Mouse (Mus musculus): Measurements from ENCODE around the gene Srgap3. TPM values are rescaled to one million over a fixed set of nuclear protein-coding genes. Genes with fewer than 3 reads are reported as not detected.
"Not testable (repeated sequence)": the region's sequence is repeated elsewhere in the genome, so short reads cannot be mapped to it uniquely, and the experiment has no call there.

Gene Srgap3
- polyA plus RNA-seq, 1 experiment from 2014 or later: 1.0 TPM

DNA sequence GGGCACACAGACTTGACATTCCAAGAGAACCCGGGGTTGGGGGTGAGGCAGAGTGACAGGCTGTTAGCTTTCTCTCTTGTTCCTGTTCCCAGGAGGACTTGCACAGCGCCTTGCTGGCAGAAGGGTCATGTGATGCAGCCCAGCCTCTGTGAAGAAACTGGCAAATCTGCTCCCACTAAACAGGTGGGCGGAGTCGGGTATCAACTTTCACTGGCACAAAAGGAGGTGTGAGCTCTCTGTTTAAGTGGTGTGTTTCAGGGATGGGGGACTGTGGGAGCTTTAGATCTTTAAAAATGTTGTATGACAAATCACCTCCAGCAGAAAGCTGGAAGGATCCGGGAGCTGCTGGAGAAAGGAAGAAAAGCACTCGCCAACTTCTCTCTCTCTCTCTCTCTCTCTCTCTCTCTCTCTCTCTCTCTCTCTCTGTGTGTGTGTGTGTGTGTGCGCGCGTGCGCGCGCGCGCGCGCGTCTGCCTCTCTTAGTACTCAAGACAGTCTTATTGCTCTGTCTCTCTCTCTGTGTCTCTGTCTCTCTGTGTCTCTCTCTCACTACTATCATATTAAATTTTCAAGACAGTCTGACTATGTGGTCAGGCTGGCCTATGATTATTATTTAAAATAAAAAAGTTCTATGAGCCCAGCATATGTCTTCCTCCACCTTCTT lies 218.2 kb downstream of the Srgap3 start:
- H3K36me3 ChIP-seq (ENCODE audit: control insufficient read depth, insufficient read depth): no peaks in the 10 kb centered on the region
- H3K4me1 ChIP-seq (ENCODE audit: control insufficient read depth, insufficient read depth, low read length): peaks cover 6% of the 10 kb centered on the region
- peak overlapping the region; percentile 55 for H3K4me2 ChIP-seq (ENCODE audit: low read depth, low read length)
- peak overlapping the region; percentile 27 for H3K27ac ChIP-seq (ENCODE audit: low read length)
- no peaks in the 10 kb centered on the region for H3K27me3 ChIP-seq (ENCODE audit: control insufficient read depth, insufficient read depth, low read length)
- H3K9ac ChIP-seq (ENCODE audit: low read length): peak overlapping the region; percentile 42
- peaks cover 4% of the 10 kb centered on the region for H3K9me3 ChIP-seq (replicated peaks; ENCODE audit: control insufficient read depth, low read length)
- 1% methylated on average over 16 of the region's 17 CpGs for WGBS
- peak; percentile 88 for ATAC-seq (replicated peaks; ENCODE audit: extremely low read depth, insufficient read depth, low FRiP score)
- peak overlapping the region; percentile 41 for H3K4me3 ChIP-seq (ENCODE audit: low read length)

DNA sequence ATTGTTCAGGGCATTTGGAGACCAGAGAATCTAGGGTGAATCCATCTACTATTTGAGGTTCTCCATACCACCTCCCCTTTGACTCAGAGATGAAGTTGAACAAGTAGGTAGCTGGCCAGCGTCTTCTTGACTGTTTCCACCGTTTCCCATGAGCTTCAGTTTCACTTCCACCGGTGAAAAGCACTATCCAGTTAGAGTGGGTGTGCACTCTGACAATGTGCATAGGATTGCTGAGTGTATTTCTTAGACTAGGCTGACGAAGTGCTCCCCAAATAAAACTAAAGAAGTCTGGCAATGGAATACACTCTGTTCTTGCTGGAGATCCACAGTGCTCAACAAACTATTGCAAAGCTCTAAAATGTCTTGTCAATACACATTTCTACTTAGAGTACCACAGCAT lies 221.6 kb downstream of the Srgap3 start:
- Histone ChIP-seq H3K36me3 (ENCODE audit: control insufficient read depth, insufficient read depth) (no peaks in the 10 kb centered on the region), H3K9me3 (replicated peaks; ENCODE audit: control insufficient read depth, low read length) (no peaks in the 10 kb centered on the region), H3K9ac (ENCODE audit: low read length) (no peak overlapping the region), H3K4me3 (ENCODE audit: low read length) (no peak overlapping the region), H3K27me3 (ENCODE audit: control insufficient read depth, insufficient read depth, low read length) (no peaks in the 10 kb centered on the region), H3K4me2 (ENCODE audit: low read depth, low read length) (no peak overlapping the region), H3K4me1 (ENCODE audit: control insufficient read depth, insufficient read depth, low read length) (peaks cover 6% of the 10 kb centered on the region), H3K27ac (ENCODE audit: low read length) (no peak overlapping the region)
- 78% methylated on average over 4 of the region's 4 CpGs for WGBS
- no peak for ATAC-seq (replicated peaks; ENCODE audit: extremely low read depth, insufficient read depth, low FRiP score)

DNA sequence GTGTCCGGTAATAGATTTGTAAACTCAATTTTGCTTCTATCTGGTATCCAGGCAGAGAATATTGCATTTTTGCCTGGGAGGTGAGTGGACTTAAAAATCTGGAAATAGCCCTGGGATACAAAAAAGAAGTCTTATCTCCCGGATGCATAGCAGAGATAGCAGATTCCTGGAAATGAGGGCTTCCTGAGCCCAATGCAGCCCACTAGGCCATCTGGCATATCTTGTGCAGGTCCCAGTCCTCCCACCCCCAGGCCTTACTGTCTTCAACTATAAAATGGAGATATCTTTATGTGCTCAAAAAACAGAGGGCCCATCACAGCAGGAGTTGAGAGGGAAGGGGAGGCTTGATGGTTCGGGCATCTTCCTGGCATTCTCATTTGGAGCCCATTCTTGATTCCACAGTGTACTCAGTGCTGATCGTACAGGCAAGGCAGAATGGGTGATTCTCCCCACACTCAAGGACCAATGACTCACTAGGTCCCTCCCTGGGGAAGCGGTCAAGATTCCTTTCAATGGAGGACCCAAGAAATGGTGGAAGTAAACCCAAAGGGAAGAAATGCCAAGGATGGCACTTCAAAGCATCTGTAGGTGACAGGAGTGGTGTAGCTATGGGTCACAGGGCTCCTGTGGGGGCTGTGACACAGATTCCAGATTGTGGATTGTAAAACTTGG lies 226.5 kb downstream of the Srgap3 start:
- Histone ChIP-seq H3K9me3 (replicated peaks; ENCODE audit: control insufficient read depth, low read length) (no peaks in the 10 kb centered on the region), H3K27me3 (ENCODE audit: control insufficient read depth, insufficient read depth, low read length) (no peaks in the 10 kb centered on the region), H3K4me3 (ENCODE audit: low read length) (no peak overlapping the region), H3K9ac (ENCODE audit: low read length) (no peak overlapping the region), H3K36me3 (ENCODE audit: control insufficient read depth, insufficient read depth) (no peaks in the 10 kb centered on the region), H3K4me2 (ENCODE audit: low read depth, low read length) (no peak overlapping the region), H3K27ac (ENCODE audit: low read length) (no peak overlapping the region), H3K4me1 (ENCODE audit: control insufficient read depth, insufficient read depth, low read length) (no peaks in the 10 kb centered on the region)
- no peak for ATAC-seq (replicated peaks; ENCODE audit: extremely low read depth, insufficient read depth, low FRiP score)
- 62% methylated on average over 5 of the region's 5 CpGs for WGBS

DNA sequence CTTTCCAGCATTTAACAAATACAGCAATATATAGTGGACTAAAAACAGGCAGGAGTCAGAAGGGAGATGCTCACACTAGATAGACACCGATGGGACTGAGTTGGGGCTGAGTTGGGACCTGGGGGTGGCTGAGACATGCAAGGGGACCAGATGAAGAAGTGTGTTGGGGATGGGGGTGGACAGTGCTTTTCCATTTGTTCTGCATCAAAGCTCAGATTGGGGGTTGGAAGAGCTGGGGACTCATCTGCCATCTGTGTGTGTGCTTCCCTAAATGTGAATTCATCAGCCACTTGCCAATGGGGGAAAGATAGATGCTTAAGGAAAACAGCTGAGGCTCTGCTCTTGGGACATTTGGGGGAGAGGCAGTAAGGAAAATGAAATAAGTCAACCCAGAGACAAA lies 227.1 kb downstream of the Srgap3 start:
- no peaks in the 10 kb centered on the region for H3K27me3 ChIP-seq (ENCODE audit: control insufficient read depth, insufficient read depth, low read length)
- no peak for ATAC-seq (replicated peaks; ENCODE audit: extremely low read depth, insufficient read depth, low FRiP score)
- no peak overlapping the region for H3K27ac ChIP-seq (ENCODE audit: low read length)
- H3K9ac ChIP-seq (ENCODE audit: low read length): no peak overlapping the region
- no peaks in the 10 kb centered on the region for H3K4me1 ChIP-seq (ENCODE audit: control insufficient read depth, insufficient read depth, low read length)
- H3K9me3 ChIP-seq (replicated peaks; ENCODE audit: control insufficient read depth, low read length): no peaks in the 10 kb centered on the region
- H3K4me2 ChIP-seq (ENCODE audit: low read depth, low read length): no peak overlapping the region
- H3K4me3 ChIP-seq (ENCODE audit: low read length): no peak overlapping the region
- no peaks in the 10 kb centered on the region for H3K36me3 ChIP-seq (ENCODE audit: control insufficient read depth, insufficient read depth)
- 97% methylated on average over 1 of the region's 1 CpGs for WGBS

DNA sequence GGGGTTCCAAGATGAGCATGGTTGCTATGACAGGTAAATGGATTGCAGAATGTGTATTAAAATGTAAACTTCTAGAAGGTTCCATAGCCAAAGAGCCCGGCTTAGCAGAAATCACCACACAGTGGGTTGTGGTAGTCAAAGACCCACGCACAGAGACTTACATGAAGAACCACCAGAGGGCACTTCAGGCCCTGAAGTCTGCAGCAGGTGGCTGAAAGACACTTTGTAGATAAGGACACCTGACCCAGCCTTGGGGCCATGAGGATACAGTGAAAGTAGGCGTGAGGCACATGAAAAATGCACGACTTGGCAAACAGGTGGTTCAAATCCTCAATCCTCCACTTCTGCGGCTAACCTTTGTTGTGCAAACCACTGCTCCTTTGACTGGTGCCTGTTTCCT lies 229.9 kb downstream of the Srgap3 start:
- H3K4me3 ChIP-seq (ENCODE audit: low read length): no peak overlapping the region
- no peaks in the 10 kb centered on the region for H3K9me3 ChIP-seq (replicated peaks; ENCODE audit: control insufficient read depth, low read length)
- no peaks in the 10 kb centered on the region for H3K4me1 ChIP-seq (ENCODE audit: control insufficient read depth, insufficient read depth, low read length)
- no peaks in the 10 kb centered on the region for H3K36me3 ChIP-seq (ENCODE audit: control insufficient read depth, insufficient read depth)
- no peaks in the 10 kb centered on the region for H3K27me3 ChIP-seq (ENCODE audit: control insufficient read depth, insufficient read depth, low read length)
- H3K4me2 ChIP-seq (ENCODE audit: low read depth, low read length): no peak overlapping the region
- WGBS: 48% methylated on average over 5 of the region's 5 CpGs
- no peak overlapping the region for H3K27ac ChIP-seq (ENCODE audit: low read length)
- no peak for ATAC-seq (replicated peaks; ENCODE audit: extremely low read depth, insufficient read depth, low FRiP score)
- no peak overlapping the region for H3K9ac ChIP-seq (ENCODE audit: low read length)

DNA sequence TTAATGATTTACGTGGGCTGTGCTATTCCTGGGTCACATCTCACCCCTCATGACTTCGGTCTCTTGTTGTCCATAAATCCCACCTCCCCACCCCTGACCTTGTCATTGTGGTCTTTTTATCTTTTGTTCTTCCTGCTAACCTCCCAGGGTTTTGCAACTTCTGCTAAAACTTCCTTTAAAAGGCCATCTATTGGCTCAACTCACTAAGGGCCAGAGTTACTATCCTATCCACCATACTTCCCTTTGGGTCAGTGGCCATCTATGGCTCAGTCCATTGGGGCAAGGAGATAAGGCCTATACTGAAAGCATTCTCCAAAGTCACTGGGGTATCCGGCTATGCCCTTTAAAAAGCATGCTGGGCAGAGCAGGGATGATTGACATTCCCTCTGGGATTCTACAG lies 233.1 kb downstream of the Srgap3 start:
- no peak overlapping the region for H3K27ac ChIP-seq (ENCODE audit: low read length)
- no peaks in the 10 kb centered on the region for H3K9me3 ChIP-seq (replicated peaks; ENCODE audit: control insufficient read depth, low read length)
- H3K4me1 ChIP-seq (ENCODE audit: control insufficient read depth, insufficient read depth, low read length): no peaks in the 10 kb centered on the region
- no peaks in the 10 kb centered on the region for H3K27me3 ChIP-seq (ENCODE audit: control insufficient read depth, insufficient read depth, low read length)
- H3K4me3 ChIP-seq (ENCODE audit: low read length): no peak overlapping the region
- no peak for ATAC-seq (replicated peaks; ENCODE audit: extremely low read depth, insufficient read depth, low FRiP score)
- WGBS: 70% methylated on average over 3 of the region's 3 CpGs
- no peak overlapping the region for H3K9ac ChIP-seq (ENCODE audit: low read length)
- H3K36me3 ChIP-seq (ENCODE audit: control insufficient read depth, insufficient read depth): no peaks in the 10 kb centered on the region
- no peak overlapping the region for H3K4me2 ChIP-seq (ENCODE audit: low read depth, low read length)

DNA sequence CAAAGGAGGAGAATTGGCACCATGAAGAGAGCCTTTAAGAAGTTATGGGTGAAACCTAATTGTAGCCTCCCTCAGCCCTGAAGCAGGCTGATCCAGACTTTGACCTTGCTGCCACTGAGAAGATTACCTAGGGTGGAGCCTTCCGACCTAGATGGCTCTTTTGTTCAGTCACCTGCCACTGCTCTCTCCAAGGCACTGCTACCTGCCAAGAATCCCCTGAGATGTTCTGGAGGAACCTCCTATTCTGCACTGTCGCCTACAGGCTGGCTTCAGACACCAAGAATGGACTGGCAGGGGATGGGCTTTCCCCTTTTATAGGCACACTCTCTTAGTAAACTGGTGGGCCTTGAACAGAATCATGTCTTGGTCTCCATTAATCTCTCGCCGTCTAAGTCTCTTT lies 244.8 kb downstream of the Srgap3 start:
- H3K4me3 ChIP-seq (ENCODE audit: low read length); H3K4me2 ChIP-seq (ENCODE audit: low read depth, low read length); H3K27me3 ChIP-seq (ENCODE audit: control insufficient read depth, insufficient read depth, low read length); H3K27ac ChIP-seq (ENCODE audit: low read length); H3K36me3 ChIP-seq (ENCODE audit: control insufficient read depth, insufficient read depth); H3K9ac ChIP-seq (ENCODE audit: low read length); H3K9me3 ChIP-seq (replicated peaks; ENCODE audit: control insufficient read depth, low read length); ATAC-seq (replicated peaks; ENCODE audit: extremely low read depth, insufficient read depth, low FRiP score); H3K4me1 ChIP-seq (ENCODE audit: control insufficient read depth, insufficient read depth, low read length): not testable (repeated sequence)
- WGBS: 77% methylated on average over 4 of the region's 4 CpGs

DNA sequence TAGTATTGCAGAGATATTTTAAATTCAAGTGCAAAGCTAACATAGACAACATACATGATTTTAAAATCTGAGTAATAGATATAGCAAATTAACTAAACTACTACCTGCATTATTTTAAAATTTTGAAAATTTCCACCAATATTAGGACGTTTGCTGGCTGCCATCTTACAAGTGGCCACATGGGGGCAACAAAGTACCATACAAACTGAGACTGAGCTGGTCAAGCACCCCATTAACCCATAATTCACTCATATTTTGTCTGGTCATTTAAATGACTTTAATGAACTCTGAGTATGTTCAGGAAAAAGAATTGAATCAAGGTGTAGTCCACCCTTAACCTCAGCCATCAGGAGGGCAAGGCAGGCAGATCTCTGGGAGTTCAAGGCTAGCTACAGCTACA lies 246.7 kb downstream of the Srgap3 start:
- no peak overlapping the region for H3K4me2 ChIP-seq (ENCODE audit: low read depth, low read length)
- 2% methylated on average over 1 of the region's 1 CpGs for WGBS

DNA sequence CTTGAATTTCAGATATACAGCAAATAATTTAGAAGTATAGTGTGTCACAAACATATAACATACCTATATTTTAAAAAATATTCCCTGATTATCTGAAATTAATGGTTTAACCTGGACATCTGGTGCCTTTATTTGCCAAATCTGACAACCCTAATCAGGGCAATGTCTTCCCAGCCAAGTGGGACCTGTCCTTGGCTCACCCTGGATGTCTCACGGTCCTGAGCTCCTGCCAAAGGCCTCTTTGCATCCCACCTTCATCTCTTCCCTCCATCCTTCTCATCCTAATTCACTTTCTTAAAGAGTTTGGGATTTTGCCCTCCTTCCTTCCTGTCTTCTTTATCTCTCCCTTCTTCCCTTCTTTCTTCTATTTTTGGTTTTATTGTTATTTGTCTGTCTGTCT lies 248.0 kb downstream of the Srgap3 start:
- ATAC-seq (replicated peaks; ENCODE audit: extremely low read depth, insufficient read depth, low FRiP score): no peak
- WGBS: 63% methylated on average over 1 of the region's 1 CpGs

More for the DNA sequence above, 246.7 kb downstream of the Srgap3 start:
- H3K27ac ChIP-seq (ENCODE audit: low read length): no peak overlapping the region
- H3K9me3 ChIP-seq (replicated peaks; ENCODE audit: control insufficient read depth, low read length): no peaks in the 10 kb centered on the region
- H3K36me3 ChIP-seq (ENCODE audit: control insufficient read depth, insufficient read depth): no peaks in the 10 kb centered on the region
- H3K9ac ChIP-seq (ENCODE audit: low read length): no peak overlapping the region
- peaks cover 5% of the 10 kb centered on the region for H3K4me1 ChIP-seq (ENCODE audit: control insufficient read depth, insufficient read depth, low read length)
- no peak for ATAC-seq (replicated peaks; ENCODE audit: extremely low read depth, insufficient read depth, low FRiP score)
- 0 out of 2 replicates have a peak, but pooled peaks cover 2% of the 10 kb centered on the region for H3K27me3 ChIP-seq (ENCODE audit: control insufficient read depth, insufficient read depth, low read length)
- no peak overlapping the region for H3K4me3 ChIP-seq (ENCODE audit: low read length)

More for the DNA sequence above, 248.0 kb downstream of the Srgap3 start:
- H3K4me2 ChIP-seq (ENCODE audit: low read depth, low read length): no peak overlapping the region
- H3K4me1 ChIP-seq (ENCODE audit: control insufficient read depth, insufficient read depth, low read length): peaks cover 6% of the 10 kb centered on the region
- H3K4me3 ChIP-seq (ENCODE audit: low read length): no peak overlapping the region
- H3K36me3 ChIP-seq (ENCODE audit: control insufficient read depth, insufficient read depth): no peaks in the 10 kb centered on the region
- H3K27me3 ChIP-seq (ENCODE audit: control insufficient read depth, insufficient read depth, low read length): 0 out of 2 replicates have a peak, but pooled peaks cover 2% of the 10 kb centered on the region
- H3K27ac ChIP-seq (ENCODE audit: low read length): no peak overlapping the region
- H3K9me3 ChIP-seq (replicated peaks; ENCODE audit: control insufficient read depth, low read length): no peaks in the 10 kb centered on the region
- H3K9ac ChIP-seq (ENCODE audit: low read length): no peak overlapping the region

All from heart, embryonic 16.5 days (tissue).